Mouse (Mus musculus): Measurements from ENCODE around the gene Cd248.
A peak's percentile ranks its signal among the peaks of the same experiment; 100 is the strongest.

Cd248 gene

GRCm38 (mm10) chr19:5108271-5108575 lies 40.3 kb downstream of the Cd248 start:
- no peak for DNase-seq

- no peak for DNase-seq
Observed at GRCm38 (mm10) chr19:5108702-5109101, 40.8 kb downstream of the Cd248 start.

- DNase-seq: peak; percentile 62 to 67
Observed at GRCm38 (mm10) chr19:5109659-5110453, 42.0 kb downstream of the Cd248 start.

GRCm38 (mm10) chr19:5113783-5114182 lies 45.9 kb downstream of the Cd248 start:
- DNase-seq: no peak

GRCm38 (mm10) chr19:5117494-5118383 lies 49.9 kb downstream of the Cd248 start:
- peak; percentile 83 to 84 for DNase-seq

- DNase-seq: no peak
Observed at GRCm38 (mm10) chr19:5118384-5118698, 50.5 kb downstream of the Cd248 start, which contains the start of gene Klc2. Klc2 (minus strand) TSS chr19:5118560.

Measured in B cell, adult 2 months (primary cell).